Mouse (Mus musculus): ENCODE results near the gene Myh6.

GRCm38 (mm10) chr14:54951587-54951986 is 15.1 kb downstream of the Myh6 start:
- TF ChIP-seq POLR2A (IDR thresholded peaks at IDR 0.05; ENCODE audit: low read depth, low read length) = no peak
- TF ChIP-seq CTCF (IDR thresholded peaks at IDR 0.05; ENCODE audit: borderline replicate concordance, insufficient read depth, low read length) = no peak

Measured in embryonic fibroblast, embryonic 13.5 days (primary cell).